Mouse (Mus musculus) hindbrain, embryonic 11.5 days (tissue): ENCODE measurements around the gene Cdc14a. TPM values are rescaled to one million over a fixed set of nuclear protein-coding genes. Genes with fewer than 3 reads are reported as not detected.

Experiments used
- ATAC-seq: fragments of 200-750 bp; cut with Nextera tagmentation; 2 replicates; pipeline ENCODE4 v1.8.0; 2017; ENCODE audit warnings: mild to moderate bottlenecking, moderate TSS enrichment, moderate library complexity; ENCODE audit not compliant: low FRiP score
- DNase-seq: peaks from one replicate; pipeline ENCODE4 v3.0.0-alpha.2; 2015; ENCODE audit warnings: low spot score
- H3K27ac ChIP-seq: fragments of 300-500 bp; sonication (generic); 2 replicates; pipeline ENCODE4 v1.5.1; 2014; ENCODE audit warnings: mild to moderate bottlenecking, low read depth, low read length
- H3K27me3 ChIP-seq: fragments of 300-500 bp; sonication (generic); 2 replicates; pipeline ENCODE4 v1.6.1; 2014; ENCODE audit warnings: mild to moderate bottlenecking, low read length, moderate library complexity, mixed read lengths; ENCODE audit not compliant: control insufficient read depth, insufficient read depth
- H3K36me3 ChIP-seq: fragments of 300-500 bp; sonication (generic); 2 replicates; pipeline ENCODE4 v1.6.1; 2014; ENCODE audit warnings: mild to moderate bottlenecking, low read length, moderate library complexity, mixed read lengths; ENCODE audit not compliant: control insufficient read depth, insufficient read depth
- H3K4me1 ChIP-seq: fragments of 300-500 bp; sonication (generic); replicated peaks from 2 replicates; pipeline ENCODE4 v1.6.1; 2014; ENCODE audit warnings: low read length, mixed read lengths; ENCODE audit not compliant: control insufficient read depth, insufficient read depth
- H3K4me2 ChIP-seq: fragments of 300-500 bp; sonication (generic); replicated peaks from 2 replicates; pipeline ENCODE4 v1.6.1; 2014; ENCODE audit warnings: mild to moderate bottlenecking, low read depth, low read length
- H3K4me3 ChIP-seq: fragments of 300-500 bp; sonication (generic); 2 replicates; pipeline ENCODE4 v1.5.1; 2014; ENCODE audit warnings: low read depth, low read length
- H3K9ac ChIP-seq: fragments of 300-500 bp; sonication (generic); 2 replicates; pipeline ENCODE4 v1.6.1; 2014; ENCODE audit warnings: low read depth, low read length
- H3K9me3 ChIP-seq: fragments of 300-500 bp; sonication (generic); 2 replicates; pipeline ENCODE4 v1.6.1; 2016; ENCODE audit warnings: low read length; ENCODE audit not compliant: control insufficient read depth
- WGBS: fragments of 180-500 bp; shearing (Covaris S2); extraction: QIAGEN DNeasy Blood & Tissue Kit; methylation state at CpG from one replicate; pipeline ENCODE4 v1.1.7; 2014; 5-methylcytosine and 5-hydroxymethylcytosine counted together
- polyA plus RNA-seq: library from polyadenylated mRNA; unstranded; fragments of >200 nt; fragmentation: Nextera tagmentation; extraction: Ambion mirVana; gene quantifications from 2 replicates; pipeline ENCODE4 v1.2.1, GENCODE M21; 2014

Cdc14a gene
- polyA plus RNA-seq, 1 experiment from 2014 or later, result 14.1 TPM

DNA sequence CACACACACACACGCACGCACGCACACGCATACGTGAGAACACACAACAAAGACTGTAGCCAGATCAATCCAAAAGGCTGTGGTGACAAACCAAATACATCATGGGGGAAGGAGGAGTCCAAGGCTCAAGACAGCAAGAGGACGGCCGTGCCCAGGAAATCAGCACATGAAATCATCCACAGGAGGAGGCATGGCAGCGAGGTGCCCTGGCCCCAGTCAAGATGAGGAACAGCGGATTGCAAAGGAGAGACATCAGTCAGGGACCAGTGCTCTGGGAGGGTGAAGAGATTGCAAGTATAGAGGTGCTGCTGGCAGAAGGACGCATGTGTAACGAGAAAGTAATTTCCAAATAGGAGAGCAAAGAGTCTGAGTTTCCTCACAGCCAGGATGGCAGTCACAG, 22.4 kb downstream of the Cdc14a start:
- 88% methylated on average over 11 of the region's 11 CpGs for WGBS
- DNase-seq (no peak), ATAC-seq (no peak)
- Histone ChIP-seq H3K4me3 (no peak overlapping the region), H3K36me3 (no peaks in the 10 kb centered on the region), H3K9ac (no peak overlapping the region), H3K27me3 (no peaks in the 10 kb centered on the region), H3K27ac (no peak overlapping the region), H3K9me3 (no peaks in the 10 kb centered on the region), H3K4me2 (no peak overlapping the region), H3K4me1 (no peaks in the 10 kb centered on the region)

GRCm38 (mm10) chr3:116399349-116400090, 24.3 kb downstream of the Cdc14a start:
- ATAC-seq (no peak), DNase-seq (peak; percentile 12)
- H3K9ac ChIP-seq, result no peak overlapping the region
- H3K27me3 ChIP-seq, result no peaks in the 10 kb centered on the region
- H3K4me1 ChIP-seq, result no peaks in the 10 kb centered on the region
- H3K4me2 ChIP-seq, result no peak overlapping the region
- H3K9me3 ChIP-seq, result no peaks in the 10 kb centered on the region
- peak overlapping the region; percentile 36; the same call in 1 of the 2 replicates for H3K27ac ChIP-seq
- no peaks in the 10 kb centered on the region for H3K36me3 ChIP-seq
- WGBS, result 76% methylated on average over 22 of the region's 22 CpGs
- no peak overlapping the region for H3K4me3 ChIP-seq

DNA sequence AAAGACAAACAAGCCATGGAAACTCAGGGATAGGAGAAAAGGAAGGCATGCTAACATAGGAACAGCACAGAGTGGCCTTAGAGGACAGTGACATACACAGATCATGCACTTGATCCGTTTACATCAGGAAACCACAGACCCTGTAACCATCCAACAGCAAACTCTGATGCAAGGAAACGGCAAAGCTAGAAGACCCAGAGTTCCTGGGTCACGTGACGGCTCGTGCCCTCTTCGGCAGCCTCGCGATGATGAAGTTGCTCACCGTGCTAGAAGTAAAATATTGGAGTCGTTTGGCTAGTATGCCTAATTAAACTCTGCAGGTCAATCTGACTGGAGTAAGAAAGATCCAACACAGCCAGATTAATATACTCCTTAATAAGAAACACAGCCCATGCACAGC, 25.3 kb downstream of the Cdc14a start:
- no peaks in the 10 kb centered on the region for H3K9me3 ChIP-seq
- no peak overlapping the region for H3K9ac ChIP-seq
- H3K27me3 ChIP-seq, result no peaks in the 10 kb centered on the region
- ATAC-seq (no peak), DNase-seq (no peak)
- no peak overlapping the region for H3K27ac ChIP-seq
- 88% methylated on average over 10 of the region's 10 CpGs for WGBS
- no peak overlapping the region for H3K4me2 ChIP-seq
- H3K4me1 ChIP-seq, result no peaks in the 10 kb centered on the region
- no peak overlapping the region for H3K4me3 ChIP-seq
- no peaks in the 10 kb centered on the region for H3K36me3 ChIP-seq

DNA sequence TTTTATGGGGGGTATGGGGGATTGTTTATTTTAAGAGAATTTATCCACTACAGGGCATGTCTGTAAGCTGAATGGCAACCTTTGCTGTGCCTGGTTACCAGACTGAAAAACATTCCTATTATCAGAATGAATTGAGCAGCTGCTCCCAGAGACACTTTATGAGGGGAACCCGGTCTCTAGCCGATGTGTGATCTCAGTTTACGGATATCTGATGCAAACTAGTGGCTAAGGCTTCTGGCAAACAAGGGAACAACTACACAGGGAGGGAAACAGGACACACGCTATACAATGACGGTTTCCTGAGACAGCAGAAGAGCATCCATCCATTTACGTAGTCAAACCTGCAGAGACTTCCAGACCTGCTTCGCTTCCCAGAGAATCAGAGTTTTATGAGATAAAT, 25.9 kb downstream of the Cdc14a start:
- Histone ChIP-seq H3K9me3 (no peaks in the 10 kb centered on the region), H3K36me3 (no peaks in the 10 kb centered on the region), H3K4me2 (no peak overlapping the region), H3K4me3 (no peak overlapping the region), H3K9ac (no peak overlapping the region), H3K4me1 (no peaks in the 10 kb centered on the region), H3K27me3 (no peaks in the 10 kb centered on the region), H3K27ac (no peak overlapping the region)
- 81% methylated on average over 7 of the region's 7 CpGs for WGBS
- ATAC-seq, result no peak
- no peak for DNase-seq

DNA sequence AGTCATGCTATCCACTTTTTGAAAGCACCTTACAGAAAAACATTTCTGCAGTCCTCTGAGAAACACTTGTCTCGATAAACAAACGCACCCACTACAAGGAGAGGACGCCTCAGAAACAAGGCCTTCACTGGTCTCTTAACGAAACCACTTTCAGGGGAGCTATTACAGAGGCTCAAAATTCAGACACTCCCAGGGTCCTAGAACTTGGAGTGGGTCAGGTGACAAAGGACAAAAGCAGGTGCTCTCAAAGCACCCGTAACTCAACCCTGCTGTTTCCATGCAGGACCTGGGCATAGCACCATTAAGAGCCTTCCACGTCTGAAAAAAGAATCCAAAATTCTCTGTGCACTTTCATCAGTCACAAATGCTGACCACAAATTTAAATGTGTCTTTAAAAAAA, 26.5 kb downstream of the Cdc14a start:
- DNase-seq (no peak), ATAC-seq (no peak)
- Histone ChIP-seq H3K4me3 (no peak overlapping the region), H3K27me3 (no peaks in the 10 kb centered on the region), H3K9ac (no peak overlapping the region), H3K36me3 (no peaks in the 10 kb centered on the region), H3K9me3 (no peaks in the 10 kb centered on the region), H3K27ac (no peak overlapping the region), H3K4me2 (no peak overlapping the region), H3K4me1 (no peaks in the 10 kb centered on the region)
- WGBS, result 93% methylated on average over 6 of the region's 6 CpGs

DNA sequence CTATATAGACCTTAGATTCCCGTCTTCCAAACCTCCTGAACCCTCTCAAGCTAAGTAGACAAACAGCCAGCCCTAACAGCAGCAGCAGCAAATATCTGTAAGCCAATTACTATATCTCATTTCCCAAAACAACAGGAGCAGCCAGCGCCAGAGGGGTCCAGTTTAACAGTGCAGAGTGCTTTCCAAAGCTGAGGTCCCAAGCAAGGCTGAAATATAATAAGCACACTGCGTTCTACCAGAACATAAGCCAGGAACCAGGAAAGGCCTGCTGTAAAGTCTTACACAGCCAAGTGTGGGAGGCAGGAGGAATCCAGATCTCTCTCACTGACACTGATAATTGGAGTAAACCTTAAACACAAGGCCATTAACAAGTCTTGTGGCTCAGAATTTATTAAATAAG, 27.3 kb downstream of the Cdc14a start:
- ATAC-seq (no peak), DNase-seq (no peak)
- no peaks in the 10 kb centered on the region for H3K4me1 ChIP-seq
- H3K36me3 ChIP-seq, result no peaks in the 10 kb centered on the region
- H3K4me3 ChIP-seq, result no peak overlapping the region
- H3K27ac ChIP-seq, result no peak overlapping the region
- H3K9ac ChIP-seq, result no peak overlapping the region
- no peaks in the 10 kb centered on the region for H3K27me3 ChIP-seq
- no peak overlapping the region for H3K4me2 ChIP-seq
- 96% methylated on average over 3 of the region's 3 CpGs for WGBS
- no peaks in the 10 kb centered on the region for H3K9me3 ChIP-seq

GRCm38 (mm10) chr3:116394885-116395390, 28.9 kb downstream of the Cdc14a start:
- Histone ChIP-seq H3K4me2 (no peak overlapping the region), H3K27ac (no peak overlapping the region), H3K9me3 (no peaks in the 10 kb centered on the region), H3K4me1 (no peaks in the 10 kb centered on the region), H3K4me3 (no peak overlapping the region), H3K27me3 (no peaks in the 10 kb centered on the region), H3K9ac (no peak overlapping the region), H3K36me3 (no peaks in the 10 kb centered on the region)
- 91% methylated on average over 5 of the region's 5 CpGs for WGBS
- no peak for ATAC-seq
- no peak for DNase-seq

- Histone ChIP-seq H3K9ac (no peak overlapping the region), H3K36me3 (no peaks in the 10 kb centered on the region), H3K9me3 (no peaks in the 10 kb centered on the region), H3K4me2 (no peak overlapping the region), H3K4me3 (no peak overlapping the region), H3K4me1 (no peaks in the 10 kb centered on the region), H3K27me3 (no peaks in the 10 kb centered on the region), H3K27ac (no peak overlapping the region; the same call in 1 of the 2 replicates)
- ATAC-seq (no peak), DNase-seq (no peak)
- 85% methylated on average over 10 of the region's 10 CpGs for WGBS
These were observed 32.4 kb downstream of the Cdc14a start for GRCm38 (mm10) chr3:116391399-116391798.
